In genomic region chr19:32275068-32275925, GRCm38 (mm10) we compare ENCODE assay signal across 13 mouse cellular contexts.
A peak's percentile ranks its signal among the peaks of the same experiment; 100 is the strongest.
DNase-seq lines count a peak whose midpoint lies in the region; ATAC-seq and TF ChIP-seq lines count a peak whose summit lies in the region.
"Had no signal": no experiment of that assay in that cellular context is flagged by ENCODE, and none has a peak within 500 bp of the region (broad histone marks: within the 10 kb centered on the region; RNA-seq: fewer than 3 reads in every experiment).

No protein-coding gene starts in this region.

- no peak for TF ChIP-seq CTCF in spleen, adult 2 months (IDR thresholded peaks at IDR 0.05; ENCODE audit: extremely low read depth, insufficient read depth, insufficient read length, insufficient replicate concordance)
- TF ChIP-seq CTCF in cerebellum, adult 2 months (IDR thresholded peaks at IDR 0.05; ENCODE audit: borderline replicate concordance, insufficient read depth, low read depth, low read length), result no peak

- H3K4me3 ChIP-seq in embryonic facial prominence, embryonic 13.5 days, result no peak overlapping the region
- no peak overlapping the region for H3K4me3 ChIP-seq in embryonic facial prominence, embryonic 10.5 days
- no peak overlapping the region for H3K4me3 ChIP-seq in spleen, adult 2 months (ENCODE audit: extremely low read depth, insufficient read depth, insufficient read length)
- no peak overlapping the region for H3K4me3 ChIP-seq in cerebellum, adult 2 months (replicated peaks; ENCODE audit: insufficient read depth, low read depth, low read length)
- H3K4me3 ChIP-seq: limb, embryonic 12.5 days; myocyte had no signal

- no peak overlapping the region for H3K4me2 ChIP-seq in embryonic facial prominence, embryonic 13.5 days
- H3K4me2 ChIP-seq: limb, embryonic 12.5 days had no signal

- DNase-seq in embryonic facial prominence, embryonic 10.5 days (ENCODE audit: low spot score), result no peak
- peak; percentile 55 to 65 for DNase-seq in spleen, adult 2 months (ENCODE audit: low read depth in 1 of 2, low spot score in 2 of 2)
- no peak for DNase-seq in spleen, postnatal 10 days (ENCODE audit: low spot score in 2 of 2)
- peak; percentile 73 to 86 for DNase-seq in thymus, postnatal 36 days
- no peak for DNase-seq in cerebellum, adult 2 months
- DNase-seq: gastrocnemius, postnatal 10 days; heart, postnatal 14 days; retina, postnatal 1 day had no signal

- 0 out of 2 replicates have a peak overlapping the region, but pooled peaks have one; percentile 34 for H3K27ac ChIP-seq in embryonic facial prominence, embryonic 13.5 days
- no peak overlapping the region for H3K27ac ChIP-seq in embryonic facial prominence, embryonic 10.5 days (replicated peaks)
- peak overlapping the region; percentile 90 for H3K27ac ChIP-seq in spleen, adult 2 months (ENCODE audit: insufficient read depth, low read length)
- H3K27ac ChIP-seq in cerebellum, adult 2 months (ENCODE audit: insufficient read depth, low read length), result no peak overlapping the region
- H3K27ac ChIP-seq: limb, embryonic 12.5 days had no signal

- H3K36me3 ChIP-seq in embryonic facial prominence, embryonic 13.5 days, result no peaks in the 10 kb centered on the region
- no peaks in the 10 kb centered on the region for H3K36me3 ChIP-seq in embryonic facial prominence, embryonic 10.5 days (replicated peaks)
- H3K36me3 ChIP-seq in spleen, adult 2 months (ENCODE audit: control insufficient read depth, insufficient read depth, low read length), result no peaks in the 10 kb centered on the region
- H3K36me3 ChIP-seq: limb, embryonic 12.5 days had no signal

- TF ChIP-seq POLR2A in spleen, adult 2 months (IDR thresholded peaks at IDR 0.05; ENCODE audit: low read depth, low read length), result peak; percentile 12; the same call in 1 of the 2 replicates
- TF ChIP-seq POLR2A in cerebellum, adult 2 months (IDR thresholded peaks at IDR 0.05; ENCODE audit: borderline replicate concordance, insufficient read depth, low read length), result no peak

- no peak for ATAC-seq in embryonic facial prominence, embryonic 13.5 days (ENCODE audit: insufficient number of reproducible peaks, insufficient read depth, low FRiP score, low TSS enrichment, low read depth)
- ATAC-seq in megakaryocyte progenitor cell, adult 5-6 weeks (replicated peaks; ENCODE audit: poor library complexity), result peak; percentile 23; the same call in 1 of the 2 replicates
- no peak for ATAC-seq in erythroblast, adult 5-6 weeks (replicated peaks; ENCODE audit: low FRiP score, poor library complexity, severe bottlenecking)

- no peaks in the 10 kb centered on the region for H3K9me3 ChIP-seq in embryonic facial prominence, embryonic 13.5 days
- H3K9me3 ChIP-seq in embryonic facial prominence, embryonic 10.5 days, result no peaks in the 10 kb centered on the region
- H3K9me3 ChIP-seq: limb, embryonic 12.5 days had no signal

- peaks cover 34% of the 10 kb centered on the region for H3K4me1 ChIP-seq in embryonic facial prominence, embryonic 13.5 days
- peaks cover 41% of the 10 kb centered on the region for H3K4me1 ChIP-seq in embryonic facial prominence, embryonic 10.5 days
- H3K4me1 ChIP-seq in spleen, adult 2 months (ENCODE audit: control insufficient read depth, insufficient read depth, insufficient read length), result peaks cover 54% of the 10 kb centered on the region
- peaks cover 13% of the 10 kb centered on the region for H3K4me1 ChIP-seq in cerebellum, adult 2 months (ENCODE audit: control insufficient read depth, insufficient read depth, low read length)

- WGBS in embryonic facial prominence, embryonic 13.5 days, result 78% methylated on average over 14 of the region's 14 CpGs
- WGBS in embryonic facial prominence, embryonic 10.5 days, result 85% methylated on average over 14 of the region's 14 CpGs
- WGBS in spleen, adult 2 months, result 28% methylated on average over 14 of the region's 14 CpGs
- 85% methylated on average over 14 of the region's 14 CpGs for WGBS in cerebellum, adult 2 months

- H3K9ac ChIP-seq in embryonic facial prominence, embryonic 13.5 days, result no peak overlapping the region
- H3K9ac ChIP-seq: limb, embryonic 12.5 days had no signal

- no peaks in the 10 kb centered on the region for H3K27me3 ChIP-seq in embryonic facial prominence, embryonic 13.5 days
- H3K27me3 ChIP-seq in embryonic facial prominence, embryonic 10.5 days (replicated peaks; ENCODE audit: low read depth, poor library complexity, severe bottlenecking), result no peaks in the 10 kb centered on the region
- H3K27me3 ChIP-seq in spleen, adult 2 months (ENCODE audit: control insufficient read depth, insufficient read depth, low read length), result no peaks in the 10 kb centered on the region
- H3K27me3 ChIP-seq in cerebellum, adult 2 months (ENCODE audit: control insufficient read depth, insufficient read depth, low read length), result no peaks in the 10 kb centered on the region
- H3K27me3 ChIP-seq: limb, embryonic 12.5 days had no signal

Comparison
In these comparisons a context has a peak if more than half of its experiments do, and no peak if none do; other contexts are left out.
1. H3K27ac ChIP-seq: peak in embryonic facial prominence, embryonic 13.5 days (single experiment) and spleen, adult 2 months (single experiment); none in embryonic facial prominence, embryonic 10.5 days (single experiment) and cerebellum, adult 2 months (single experiment).
2. DNase-seq: peak in spleen, adult 2 months (2 of 2) and thymus, postnatal 36 days (2 of 2); none in embryonic facial prominence, embryonic 10.5 days (single experiment), spleen, postnatal 10 days (0 of 2) and cerebellum, adult 2 months (0 of 2).